Mouse (Mus musculus): ENCODE data around the gene Rps18.

GRCm38 (mm10) chr17:33947430-33948089, 8.2 kb downstream of the Rps18 start:
- TF ChIP-seq POLR2A (IDR thresholded peaks at IDR 0.05; ENCODE audit: control insufficient read depth, low read depth, low read length) (no peak), CTCF (IDR thresholded peaks at IDR 0.05; ENCODE audit: control insufficient read depth, insufficient read depth, insufficient replicate concordance, low read depth, low read length) (no peak)

All from testis, adult 2 months (tissue).